Mouse (Mus musculus) layer of hippocampus, adult 11-12 months (tissue): ENCODE measurements around the gene Papolg.
"Not testable (repeated sequence)": the region's sequence is repeated elsewhere in the genome, so short reads cannot be mapped to it uniquely, and the experiment has no call there.

Experiments used
- DNase-seq: peaks from one replicate; pipeline ENCODE4 v3.0.0; 2022; ENCODE audit warnings: low spot score

The Papolg gene

GRCm38 (mm10) chr11:23895060-23895426 is at the start of gene Papolg:
Gene Papolg, minus strand, starts transcription at chr11:23895253.
- peak; percentile 91 for DNase-seq

- DNase-seq: not testable (repeated sequence)
Measured at GRCm38 (mm10) chr11:23928146-23928545, 33.1 kb upstream of the Papolg start.

GRCm38 (mm10) chr11:23927643-23928042 is 32.6 kb upstream of the Papolg start:
- no peak for DNase-seq

GRCm38 (mm10) chr11:23913824-23914223 is 18.8 kb upstream of the Papolg start:
- not testable (repeated sequence) for DNase-seq

GRCm38 (mm10) chr11:23903909-23904308 is 8.9 kb upstream of the Papolg start:
- DNase-seq: no peak

GRCm38 (mm10) chr11:23894141-23895059 is 653 bp downstream of the Papolg start:
- peak; percentile 8 for DNase-seq

GRCm38 (mm10) chr11:23893556-23893955 is 1.5 kb downstream of the Papolg start:
- DNase-seq: no peak

GRCm38 (mm10) chr11:23864326-23864725 is 30.7 kb downstream of the Papolg start:
- no peak for DNase-seq

GRCm38 (mm10) chr11:23856723-23857112 is 38.3 kb downstream of the Papolg start:
- no peak for DNase-seq

- DNase-seq: no peak
Measured at GRCm38 (mm10) chr11:23856054-23856722, 38.9 kb downstream of the Papolg start.

GRCm38 (mm10) chr11:23855182-23855802 is 39.8 kb downstream of the Papolg start:
- DNase-seq: peak; percentile 70

- DNase-seq: no peak
Measured at GRCm38 (mm10) chr11:23853306-23853705, 41.7 kb downstream of the Papolg start.

- DNase-seq: no peak
Measured at GRCm38 (mm10) chr11:23846016-23846815, 48.8 kb downstream of the Papolg start.

- no peak for DNase-seq
Measured at GRCm38 (mm10) chr11:23823244-23823643, 71.8 kb downstream of the Papolg start.

GRCm38 (mm10) chr11:23821652-23822051 is 73.4 kb downstream of the Papolg start:
- no peak for DNase-seq

GRCm38 (mm10) chr11:23820977-23821376 is 74.1 kb downstream of the Papolg start:
- DNase-seq: no peak

GRCm38 (mm10) chr11:23818745-23819144 is 76.3 kb downstream of the Papolg start:
- no peak for DNase-seq
